Mouse (Mus musculus) spleen, adult 2 months (tissue): ENCODE measurements around the gene Anks1.

Source experiments
- CTCF ChIP-seq: fragments of 200-500 bp; IDR thresholded peaks from 2 replicates; pipeline ENCODE4 v1.5.1; 2011; ENCODE audit warnings: mild to moderate bottlenecking, inconsistent platforms; ENCODE audit not compliant: insufficient read depth, insufficient read length, insufficient replicate concordance; ENCODE audit errors: extremely low read depth
- POLR2A ChIP-seq: fragments of 200-500 bp; IDR thresholded peaks from 2 replicates; pipeline ENCODE4 v1.6.1; 2011; ENCODE audit warnings: low read depth, low read length, inconsistent platforms

- TF ChIP-seq POLR2A, result no peak
- TF ChIP-seq CTCF, result no peak
Measured at GRCm38 (mm10) chr17:28047017-28047416, 137.9 kb downstream of the Anks1 start.
